Mouse (Mus musculus) spleen, adult 2 months (tissue): ENCODE data around the gene Sirt4.

Experiments
- CTCF ChIP-seq: fragments of 200-500 bp; IDR thresholded peaks from 2 replicates; pipeline ENCODE4 v1.5.1; 2011; ENCODE audit warnings: mild to moderate bottlenecking, inconsistent platforms; ENCODE audit not compliant: insufficient read depth, insufficient read length, insufficient replicate concordance; ENCODE audit errors: extremely low read depth
- POLR2A ChIP-seq: fragments of 200-500 bp; IDR thresholded peaks from 2 replicates; pipeline ENCODE4 v1.6.1; 2011; ENCODE audit warnings: low read depth, low read length, inconsistent platforms

DNA sequence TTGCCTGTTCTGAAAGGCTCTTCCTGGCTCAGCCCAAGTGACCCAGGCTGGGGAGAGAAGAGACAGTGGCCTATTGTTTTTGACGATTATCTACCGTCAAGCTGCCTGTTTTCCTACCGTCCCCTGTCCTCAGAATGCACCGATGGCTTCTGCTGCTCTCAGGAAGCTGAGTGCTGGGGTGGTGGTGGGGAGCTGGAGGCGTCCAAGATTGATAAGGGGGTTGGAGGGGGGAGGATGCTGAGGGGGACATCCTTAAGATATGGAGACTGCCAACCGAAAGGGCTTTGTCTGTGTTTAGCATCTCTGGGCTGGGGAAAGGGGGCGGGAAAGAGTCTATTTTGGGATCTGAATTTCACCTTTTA, 52.6 kb downstream of the Sirt4 start:
- TF ChIP-seq CTCF (no peak), POLR2A (no peak)
